Mouse (Mus musculus) adrenal gland, adult 2 months (tissue): Measurements from ENCODE around the gene Celsr1. TPM values are rescaled to one million over a fixed set of nuclear protein-coding genes. Genes with fewer than 3 reads are reported as not detected.
A peak's percentile ranks its signal among the peaks of the same experiment; 100 is the strongest.

Source experiments
- DNase-seq: peaks from one replicate; pipeline ENCODE4 v3.0.0; 2021
- polyA plus RNA-seq: library from polyadenylated mRNA; depleted of rRNA; stranded (reverse); fragments of >200 nt; gene quantifications from 2 replicates; pipeline ENCODE4 v1.2.3, GENCODE M21; 2012
- total RNA-seq, 2 experiments: library from RNA; stranded (reverse); gene quantifications; 2 replicates each; pipeline ENCODE4 v1.2.3; 2021

The Celsr1 gene
- total and polyA plus RNA-seq, 3 experiments = 1.8 to 7.7 (median 4.7) TPM

DNA sequence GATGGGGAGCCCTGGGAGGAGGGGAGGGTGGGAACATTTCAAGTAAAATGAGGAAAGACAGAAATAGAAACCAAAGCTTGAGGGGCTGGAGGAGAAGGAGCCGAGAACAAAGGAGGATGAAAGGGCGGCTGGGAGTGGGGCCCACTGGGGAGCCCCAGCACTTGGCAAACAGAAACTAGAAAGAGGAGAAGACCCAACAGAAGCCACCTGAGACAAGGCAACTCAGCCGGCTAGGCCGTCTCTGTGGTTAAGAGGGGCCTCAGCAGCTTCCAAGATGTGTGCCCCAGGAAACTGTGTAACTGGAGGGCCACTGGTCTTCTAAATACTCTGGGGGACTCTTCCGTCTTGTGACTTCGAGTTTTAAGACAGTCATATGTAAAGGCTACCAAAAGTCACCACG lies 72.4 kb downstream of the Celsr1 start:
- DNase-seq = no peak

DNA sequence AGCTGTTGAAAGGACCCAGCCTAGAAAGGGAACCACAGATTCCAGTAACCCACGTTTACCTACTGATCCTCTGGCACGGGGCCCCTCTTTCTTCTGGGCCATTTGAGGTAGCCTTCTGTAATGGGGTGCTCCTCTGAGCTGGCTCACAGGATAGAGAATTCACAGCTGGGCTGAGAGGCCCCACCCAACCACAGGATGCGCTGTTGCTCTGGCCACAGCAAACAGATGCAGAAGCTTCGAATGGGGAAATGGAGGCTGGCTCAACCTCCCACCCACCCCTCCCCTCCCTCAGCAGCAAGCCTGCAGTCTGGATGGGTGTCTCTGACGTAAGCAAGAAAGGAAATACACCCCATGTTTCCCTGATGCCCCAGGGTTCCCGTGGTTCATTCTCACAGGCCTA lies 77.4 kb downstream of the Celsr1 start:
- no peak for DNase-seq

GRCm38 (mm10) chr15:85953458-85953857 lies 80.1 kb downstream of the Celsr1 start:
- DNase-seq = no peak

GRCm38 (mm10) chr15:85949421-85950164 lies 84.0 kb downstream of the Celsr1 start:
- peak; percentile 19 for DNase-seq

- no peak for DNase-seq
These were observed 85.6 kb downstream of the Celsr1 start for GRCm38 (mm10) chr15:85947967-85948366.

- DNase-seq = no peak
These were observed 86.0 kb downstream of the Celsr1 start for GRCm38 (mm10) chr15:85947541-85947940.

DNA sequence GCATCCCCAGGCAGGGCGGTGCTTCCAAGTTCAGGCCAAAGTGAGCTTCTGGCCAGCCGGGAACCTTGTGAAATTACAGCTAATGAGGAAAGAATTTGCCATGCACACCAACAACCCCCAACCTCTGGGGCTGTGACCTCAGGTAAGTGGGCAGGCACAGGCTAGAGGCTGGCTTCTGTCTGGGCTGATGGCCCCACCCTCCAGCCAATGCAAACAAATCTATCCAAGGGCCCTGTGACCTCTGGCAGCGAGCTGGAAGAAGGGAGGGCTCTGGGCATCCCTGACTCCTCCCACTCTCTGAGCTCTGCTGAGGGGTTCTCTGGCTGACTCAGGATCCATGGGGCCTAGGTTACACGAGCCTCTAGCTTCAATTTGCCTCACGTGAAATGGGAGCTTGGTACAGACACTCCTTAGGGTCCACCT lies 97.9 kb downstream of the Celsr1 start:
- peak; percentile 63 for DNase-seq

- peak; percentile 56 for DNase-seq
These were observed 105.4 kb downstream of the Celsr1 start for GRCm38 (mm10) chr15:85928161-85928560.

- DNase-seq = peak; percentile 79
These were observed 111.7 kb downstream of the Celsr1 start for GRCm38 (mm10) chr15:85921855-85922254.

DNA sequence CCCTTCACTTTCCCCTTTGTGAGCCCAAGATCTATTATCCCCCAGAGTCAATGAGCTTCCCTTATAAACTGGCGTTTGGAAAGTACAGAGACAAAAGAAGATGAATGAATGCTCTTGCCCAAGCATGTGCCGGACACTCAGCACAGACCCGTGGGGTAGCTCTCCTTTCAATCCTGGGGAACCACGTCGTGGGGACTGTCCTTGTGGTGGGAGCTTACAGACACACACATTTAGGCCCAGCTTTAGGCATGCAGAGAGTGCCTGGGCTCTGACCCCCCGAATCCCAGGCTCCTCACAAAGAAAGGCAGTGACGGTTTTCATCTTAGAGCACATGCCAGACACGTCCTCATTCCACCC lies 113.7 kb downstream of the Celsr1 start:
- no peak for DNase-seq

- DNase-seq = peak; percentile 41
These were observed 114.2 kb downstream of the Celsr1 start for GRCm38 (mm10) chr15:85919191-85919891.

- DNase-seq = peak; percentile 53
These were observed 120.0 kb downstream of the Celsr1 start for GRCm38 (mm10) chr15:85913605-85914004.

- peak; percentile 39 for DNase-seq
These were observed 123.6 kb downstream of the Celsr1 start for GRCm38 (mm10) chr15:85909931-85910330.

GRCm38 (mm10) chr15:85909492-85909829 lies 124.1 kb downstream of the Celsr1 start:
- DNase-seq = no peak

DNA sequence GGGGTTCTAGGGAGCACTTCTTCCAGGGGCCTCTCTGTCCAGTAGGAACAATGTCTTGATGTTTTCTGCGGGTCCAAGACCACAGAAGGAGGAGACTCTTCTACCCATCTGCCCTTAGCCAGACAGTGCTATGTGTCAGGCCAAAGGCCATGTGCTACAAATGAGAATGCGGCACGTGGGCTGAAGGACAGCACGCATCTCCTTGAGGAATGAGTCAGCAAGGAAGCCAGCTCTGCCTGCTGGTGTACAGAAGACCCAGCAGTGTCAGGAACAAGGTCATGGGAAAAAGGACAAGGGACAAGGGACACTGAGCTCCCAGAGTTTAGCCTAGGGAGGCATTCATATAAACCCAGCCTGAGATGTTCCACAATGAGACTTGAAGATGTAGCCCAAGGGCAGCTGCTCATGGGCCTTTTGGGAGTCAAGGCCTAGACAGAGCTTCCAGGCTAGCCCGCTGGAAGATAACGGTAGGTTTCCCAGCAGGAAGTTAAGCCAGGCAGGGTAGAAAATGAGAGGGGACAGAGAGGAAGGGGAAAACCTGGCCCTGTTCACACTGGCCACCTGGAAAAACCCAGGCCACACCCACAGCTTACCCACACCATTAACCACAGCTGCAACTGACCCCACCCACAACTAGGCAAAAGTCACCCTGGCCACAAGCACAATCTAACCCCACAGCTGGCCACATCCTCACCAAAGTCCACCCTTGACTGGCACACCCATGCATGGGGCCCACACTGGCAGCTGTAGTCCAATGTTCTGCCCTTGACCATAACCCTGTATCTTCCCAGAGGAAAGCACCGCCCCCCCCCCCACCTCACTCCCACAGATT lies 124.7 kb downstream of the Celsr1 start:
- DNase-seq = peak; percentile 86

- no peak for DNase-seq
These were observed 129.8 kb downstream of the Celsr1 start for GRCm38 (mm10) chr15:85903826-85904225.

DNA sequence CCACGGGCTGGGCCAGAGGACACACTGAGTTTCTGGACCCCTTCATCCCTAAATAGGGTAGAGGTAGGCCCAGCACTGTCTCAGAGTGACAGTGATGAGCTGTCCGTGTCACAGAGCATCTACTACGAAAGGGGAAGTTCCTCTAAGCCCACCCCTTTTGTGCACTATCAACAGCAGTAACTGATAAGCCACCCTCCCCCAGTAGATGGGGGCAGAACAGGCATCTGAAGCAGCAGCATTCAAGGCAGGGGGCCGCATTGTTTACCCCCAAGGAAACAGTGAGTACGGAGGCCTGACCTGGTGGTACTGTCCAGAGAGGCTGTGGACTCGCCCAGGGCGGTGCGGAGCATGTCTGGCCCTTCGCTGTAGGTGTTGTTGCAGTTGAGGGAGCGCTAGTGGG lies 131.1 kb downstream of the Celsr1 start:
- DNase-seq = no peak

DNA sequence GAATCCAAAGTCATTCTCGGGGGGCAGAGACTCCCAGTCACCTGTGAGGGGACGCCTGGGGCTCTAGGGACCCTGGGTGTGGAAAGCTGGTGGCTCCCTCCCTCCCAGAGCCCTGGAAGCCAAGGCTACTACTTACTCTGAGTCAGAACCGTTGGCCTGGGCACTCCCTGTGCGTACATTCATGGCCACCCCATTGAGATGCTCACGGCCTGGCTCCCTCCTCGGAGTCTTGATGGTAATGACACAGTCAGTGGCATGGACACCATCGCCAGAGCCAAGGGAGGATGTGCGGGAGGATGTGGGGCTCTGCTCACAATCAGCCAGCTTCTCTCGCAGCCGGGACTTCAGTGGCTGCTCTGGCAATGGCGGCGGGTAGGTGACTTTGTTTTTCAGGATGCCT lies 132.8 kb downstream of the Celsr1 start:
- peak; percentile 63 for DNase-seq

- peak; percentile 45 for DNase-seq
These were observed 133.3 kb downstream of the Celsr1 start for GRCm38 (mm10) chr15:85900318-85900717.

DNA sequence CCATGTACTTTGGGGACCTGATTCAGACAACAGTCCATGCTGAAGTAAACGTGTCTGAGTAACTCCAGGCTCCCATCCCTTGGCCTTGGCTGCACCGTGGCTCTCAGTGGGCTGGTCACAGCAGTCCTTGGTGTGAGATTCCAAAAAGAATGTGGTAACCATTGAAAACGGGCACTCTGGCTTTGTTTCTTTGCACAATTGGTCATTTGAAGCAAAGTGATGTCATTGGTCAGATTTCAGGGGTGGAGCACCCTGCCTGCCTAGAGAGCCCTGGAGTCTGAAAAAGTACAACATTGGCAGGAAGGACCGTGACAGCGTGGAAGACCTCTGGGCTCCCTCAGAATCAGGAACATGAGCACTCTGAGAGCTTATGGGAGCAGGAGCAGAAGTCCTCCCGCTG lies 134.2 kb downstream of the Celsr1 start:
- peak; percentile 51 for DNase-seq

DNA sequence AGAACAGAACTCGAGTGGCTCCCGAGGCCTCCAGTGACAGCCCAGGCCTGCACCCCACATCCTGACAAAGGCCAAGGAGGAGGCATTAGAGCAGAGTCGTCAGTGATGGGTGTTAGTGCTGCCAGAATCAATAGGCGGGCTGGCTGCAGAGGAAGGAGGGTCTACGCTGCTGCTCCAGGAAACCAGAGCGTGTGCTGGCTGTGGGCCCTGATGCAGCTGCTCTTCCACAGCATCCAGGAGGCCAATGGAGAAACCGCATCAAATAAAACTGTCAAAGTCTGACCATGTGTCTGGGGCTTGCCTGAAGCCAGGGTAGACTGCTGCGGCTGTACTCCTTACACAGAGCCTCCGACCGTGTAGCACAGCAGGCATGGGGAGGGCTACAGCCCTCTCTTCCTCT lies 136.5 kb downstream of the Celsr1 start:
- no peak for DNase-seq

- peak; percentile 71 for DNase-seq
These were observed 137.3 kb downstream of the Celsr1 start for GRCm38 (mm10) chr15:85896284-85896683.

DNA sequence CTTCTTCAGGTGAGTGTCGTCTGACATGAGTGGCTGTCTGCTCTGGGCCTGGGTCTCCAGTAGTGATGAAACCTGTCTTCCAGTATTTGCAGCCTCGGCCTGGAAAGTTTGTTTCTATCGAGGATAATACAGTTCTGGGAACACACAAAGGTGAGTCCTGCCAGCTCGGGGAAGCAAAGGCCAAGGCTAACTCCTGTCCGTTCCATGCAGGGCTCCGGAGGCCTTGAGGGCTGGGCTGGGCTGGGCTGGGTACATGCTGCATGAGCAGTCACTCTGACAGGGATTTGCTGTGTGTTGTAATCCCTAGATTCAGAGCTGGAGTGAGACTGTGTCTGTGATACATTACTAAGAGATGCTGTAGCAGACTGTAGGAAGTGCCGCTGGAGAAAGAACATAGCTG lies 139.7 kb downstream of the Celsr1 start:
- peak; percentile 61 for DNase-seq
